Mouse (Mus musculus): ENCODE results near the gene Trabd2b. TPM values are rescaled to one million over a fixed set of nuclear protein-coding genes. Genes with fewer than 3 reads are reported as not detected.

Trabd2b gene
- polyA plus RNA-seq, 1 experiment from 2014 or later = 0.50 TPM

DNA sequence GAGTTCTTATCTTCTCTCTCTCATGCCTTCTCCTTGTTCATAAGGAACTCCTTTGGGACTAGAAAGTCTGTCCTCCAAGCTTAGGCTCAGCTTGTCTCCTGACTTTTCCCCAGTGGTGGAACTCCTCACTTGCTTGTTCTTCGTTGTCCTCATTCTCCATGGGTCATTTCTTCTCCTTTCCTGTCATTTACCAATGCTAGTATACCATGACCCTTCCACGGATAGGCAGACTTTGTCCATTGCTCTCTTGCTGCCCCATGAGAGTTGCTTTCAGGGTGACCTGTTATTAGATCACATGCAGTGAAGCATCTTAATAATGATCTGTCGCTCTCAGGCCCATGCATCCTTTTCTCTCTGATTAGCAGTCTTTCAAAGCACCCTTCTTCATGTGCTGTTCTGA, 46.6 kb downstream of the Trabd2b start:
- no peaks in the 10 kb centered on the region for H3K36me3 ChIP-seq (ENCODE audit: control insufficient read depth, insufficient read depth, low read length)
- no peak overlapping the region for H3K4me2 ChIP-seq (ENCODE audit: low read length)
- no peaks in the 10 kb centered on the region for H3K27me3 ChIP-seq (replicated peaks; ENCODE audit: control insufficient read depth, insufficient read depth, low read length)
- no peaks in the 10 kb centered on the region for H3K4me1 ChIP-seq (ENCODE audit: control insufficient read depth, insufficient read depth, low read depth, low read length)
- ATAC-seq = no peak
- H3K27ac ChIP-seq (ENCODE audit: low read depth, low read length) = no peak overlapping the region
- H3K9me3 ChIP-seq (ENCODE audit: control insufficient read depth, low read length) = no peaks in the 10 kb centered on the region
- no peak overlapping the region for H3K4me3 ChIP-seq (ENCODE audit: low read length)
- no peak overlapping the region for H3K9ac ChIP-seq (ENCODE audit: low read depth, low read length)
- WGBS = 57% methylated on average over 3 of the region's 3 CpGs

- Histone ChIP-seq H3K4me2 (ENCODE audit: low read length) (no peak overlapping the region), H3K9ac (ENCODE audit: low read depth, low read length) (no peak overlapping the region), H3K27ac (ENCODE audit: low read depth, low read length) (no peak overlapping the region), H3K4me1 (ENCODE audit: control insufficient read depth, insufficient read depth, low read depth, low read length) (no peaks in the 10 kb centered on the region), H3K27me3 (replicated peaks; ENCODE audit: control insufficient read depth, insufficient read depth, low read length) (no peaks in the 10 kb centered on the region), H3K36me3 (ENCODE audit: control insufficient read depth, insufficient read depth, low read length) (no peaks in the 10 kb centered on the region), H3K4me3 (ENCODE audit: low read length) (no peak overlapping the region), H3K9me3 (ENCODE audit: control insufficient read depth, low read length) (no peaks in the 10 kb centered on the region)
- WGBS = 75% methylated on average over 4 of the region's 4 CpGs
- ATAC-seq = no peak
Observed at GRCm38 (mm10) chr4:114454016-114454415, 47.5 kb downstream of the Trabd2b start.

GRCm38 (mm10) chr4:114454495-114455186, 48.1 kb downstream of the Trabd2b start:
- no peak for ATAC-seq
- Histone ChIP-seq H3K27me3 (replicated peaks; ENCODE audit: control insufficient read depth, insufficient read depth, low read length) (no peaks in the 10 kb centered on the region), H3K4me3 (ENCODE audit: low read length) (no peak overlapping the region), H3K9ac (ENCODE audit: low read depth, low read length) (no peak overlapping the region), H3K4me1 (ENCODE audit: control insufficient read depth, insufficient read depth, low read depth, low read length) (no peaks in the 10 kb centered on the region), H3K4me2 (ENCODE audit: low read length) (no peak overlapping the region), H3K9me3 (ENCODE audit: control insufficient read depth, low read length) (no peaks in the 10 kb centered on the region), H3K36me3 (ENCODE audit: control insufficient read depth, insufficient read depth, low read length) (no peaks in the 10 kb centered on the region), H3K27ac (ENCODE audit: low read depth, low read length) (no peak overlapping the region)
- 78% methylated on average over 3 of the region's 3 CpGs for WGBS

GRCm38 (mm10) chr4:114457111-114457510, 50.6 kb downstream of the Trabd2b start:
- H3K36me3 ChIP-seq (ENCODE audit: control insufficient read depth, insufficient read depth, low read length) = no peaks in the 10 kb centered on the region
- no peak overlapping the region for H3K27ac ChIP-seq (ENCODE audit: low read depth, low read length)
- no peaks in the 10 kb centered on the region for H3K27me3 ChIP-seq (replicated peaks; ENCODE audit: control insufficient read depth, insufficient read depth, low read length)
- ATAC-seq = no peak
- no peaks in the 10 kb centered on the region for H3K9me3 ChIP-seq (ENCODE audit: control insufficient read depth, low read length)
- WGBS = 91% methylated on average over 2 of the region's 2 CpGs
- H3K9ac ChIP-seq (ENCODE audit: low read depth, low read length) = no peak overlapping the region
- H3K4me3 ChIP-seq (ENCODE audit: low read length) = no peak overlapping the region
- no peak overlapping the region for H3K4me2 ChIP-seq (ENCODE audit: low read length)
- H3K4me1 ChIP-seq (ENCODE audit: control insufficient read depth, insufficient read depth, low read depth, low read length) = no peaks in the 10 kb centered on the region

GRCm38 (mm10) chr4:114459591-114459990, 53.1 kb downstream of the Trabd2b start:
- Histone ChIP-seq H3K4me1 (ENCODE audit: control insufficient read depth, insufficient read depth, low read depth, low read length) (no peaks in the 10 kb centered on the region), H3K9me3 (ENCODE audit: control insufficient read depth, low read length) (no peaks in the 10 kb centered on the region), H3K9ac (ENCODE audit: low read depth, low read length) (no peak overlapping the region), H3K27me3 (replicated peaks; ENCODE audit: control insufficient read depth, insufficient read depth, low read length) (no peaks in the 10 kb centered on the region), H3K4me3 (ENCODE audit: low read length) (no peak overlapping the region), H3K36me3 (ENCODE audit: control insufficient read depth, insufficient read depth, low read length) (no peaks in the 10 kb centered on the region), H3K4me2 (ENCODE audit: low read length) (no peak overlapping the region), H3K27ac (ENCODE audit: low read depth, low read length) (no peak overlapping the region)
- WGBS = 29% methylated on average over 5 of the region's 5 CpGs
- ATAC-seq = peak; percentile 69

GRCm38 (mm10) chr4:114460401-114460800, 53.9 kb downstream of the Trabd2b start:
- H3K4me2 ChIP-seq (ENCODE audit: low read length) = no peak overlapping the region
- H3K27me3 ChIP-seq (replicated peaks; ENCODE audit: control insufficient read depth, insufficient read depth, low read length) = no peaks in the 10 kb centered on the region
- no peaks in the 10 kb centered on the region for H3K36me3 ChIP-seq (ENCODE audit: control insufficient read depth, insufficient read depth, low read length)
- H3K9ac ChIP-seq (ENCODE audit: low read depth, low read length) = no peak overlapping the region
- 79% methylated on average over 5 of the region's 5 CpGs for WGBS
- no peak overlapping the region for H3K4me3 ChIP-seq (ENCODE audit: low read length)
- no peak overlapping the region for H3K27ac ChIP-seq (ENCODE audit: low read depth, low read length)
- no peaks in the 10 kb centered on the region for H3K4me1 ChIP-seq (ENCODE audit: control insufficient read depth, insufficient read depth, low read depth, low read length)
- no peaks in the 10 kb centered on the region for H3K9me3 ChIP-seq (ENCODE audit: control insufficient read depth, low read length)
- no peak for ATAC-seq

DNA sequence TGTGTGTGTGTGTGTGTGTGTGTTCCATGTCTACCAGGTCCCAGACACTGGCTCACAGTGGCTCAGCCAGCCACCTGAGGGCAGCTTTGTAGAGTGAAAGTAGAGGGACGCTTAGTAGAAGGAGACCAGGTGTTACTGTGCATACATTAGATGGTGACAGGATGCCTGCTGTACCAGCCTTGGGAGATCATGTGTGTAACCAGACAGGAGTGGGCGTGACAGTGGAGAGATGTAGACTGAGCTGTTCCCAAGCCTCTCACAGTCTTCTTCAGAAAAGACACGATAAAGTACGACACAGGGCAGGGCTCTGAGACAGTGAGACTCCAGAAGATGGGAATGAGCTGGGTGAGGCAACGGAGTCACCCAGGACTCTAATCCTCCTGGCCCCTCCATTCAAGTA, 54.6 kb downstream of the Trabd2b start:
- WGBS = 81% methylated on average over 5 of the region's 5 CpGs
- no peaks in the 10 kb centered on the region for H3K9me3 ChIP-seq (ENCODE audit: control insufficient read depth, low read length)
- no peak overlapping the region for H3K4me3 ChIP-seq (ENCODE audit: low read length)
- H3K9ac ChIP-seq (ENCODE audit: low read depth, low read length) = no peak overlapping the region
- no peaks in the 10 kb centered on the region for H3K4me1 ChIP-seq (ENCODE audit: control insufficient read depth, insufficient read depth, low read depth, low read length)
- no peak for ATAC-seq
- H3K4me2 ChIP-seq (ENCODE audit: low read length) = no peak overlapping the region
- no peaks in the 10 kb centered on the region for H3K27me3 ChIP-seq (replicated peaks; ENCODE audit: control insufficient read depth, insufficient read depth, low read length)
- H3K36me3 ChIP-seq (ENCODE audit: control insufficient read depth, insufficient read depth, low read length) = no peaks in the 10 kb centered on the region
- no peak overlapping the region for H3K27ac ChIP-seq (ENCODE audit: low read depth, low read length)

DNA sequence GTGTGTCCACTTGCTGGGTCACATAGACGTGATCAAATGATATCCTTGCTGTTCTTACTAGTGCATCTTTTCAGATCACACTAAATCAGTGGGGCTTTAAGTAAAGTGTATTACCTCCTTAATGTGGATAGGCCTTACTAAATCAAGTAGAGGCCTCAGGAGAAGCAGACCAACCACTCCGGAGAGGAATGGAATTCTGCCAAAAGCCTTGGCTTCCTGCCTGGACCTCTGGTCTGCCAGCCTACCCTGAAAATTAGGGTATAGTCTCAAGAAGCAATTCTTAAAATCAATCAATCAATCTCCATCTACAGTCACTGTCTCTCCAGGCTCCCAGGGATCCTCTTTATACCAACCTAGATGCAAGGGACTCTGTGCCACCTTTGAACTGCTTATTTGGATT, 59.1 kb downstream of the Trabd2b start:
- no peak overlapping the region for H3K27ac ChIP-seq (ENCODE audit: low read depth, low read length)
- no peaks in the 10 kb centered on the region for H3K36me3 ChIP-seq (ENCODE audit: control insufficient read depth, insufficient read depth, low read length)
- ATAC-seq = no peak
- H3K4me1 ChIP-seq (ENCODE audit: control insufficient read depth, insufficient read depth, low read depth, low read length) = peaks cover 5% of the 10 kb centered on the region; the same call in 1 of the 2 replicates
- no peak overlapping the region for H3K4me2 ChIP-seq (ENCODE audit: low read length)
- H3K4me3 ChIP-seq (ENCODE audit: low read length) = no peak overlapping the region
- no peak overlapping the region for H3K9ac ChIP-seq (ENCODE audit: low read depth, low read length)
- no peaks in the 10 kb centered on the region for H3K27me3 ChIP-seq (replicated peaks; ENCODE audit: control insufficient read depth, insufficient read depth, low read length)
- WGBS = 49% methylated on average over 2 of the region's 2 CpGs
- no peaks in the 10 kb centered on the region for H3K9me3 ChIP-seq (ENCODE audit: control insufficient read depth, low read length)

- WGBS = 59% methylated on average over 6 of the region's 6 CpGs
- ATAC-seq = no peak
- no peaks in the 10 kb centered on the region for H3K36me3 ChIP-seq (ENCODE audit: control insufficient read depth, insufficient read depth, low read length)
- H3K4me2 ChIP-seq (ENCODE audit: low read length) = no peak overlapping the region
- H3K27ac ChIP-seq (ENCODE audit: low read depth, low read length) = no peak overlapping the region
- no peaks in the 10 kb centered on the region for H3K9me3 ChIP-seq (ENCODE audit: control insufficient read depth, low read length)
- no peak overlapping the region for H3K4me3 ChIP-seq (ENCODE audit: low read length)
- H3K27me3 ChIP-seq (replicated peaks; ENCODE audit: control insufficient read depth, insufficient read depth, low read length) = no peaks in the 10 kb centered on the region
- H3K4me1 ChIP-seq (ENCODE audit: control insufficient read depth, insufficient read depth, low read depth, low read length) = peaks cover 5% of the 10 kb centered on the region; the same call in 1 of the 2 replicates
- no peak overlapping the region for H3K9ac ChIP-seq (ENCODE audit: low read depth, low read length)
Observed at GRCm38 (mm10) chr4:114467371-114468094, 61.0 kb downstream of the Trabd2b start.
